Comparison of ENCODE assay signal across 8 mouse cellular contexts in the genomic region with DNA sequence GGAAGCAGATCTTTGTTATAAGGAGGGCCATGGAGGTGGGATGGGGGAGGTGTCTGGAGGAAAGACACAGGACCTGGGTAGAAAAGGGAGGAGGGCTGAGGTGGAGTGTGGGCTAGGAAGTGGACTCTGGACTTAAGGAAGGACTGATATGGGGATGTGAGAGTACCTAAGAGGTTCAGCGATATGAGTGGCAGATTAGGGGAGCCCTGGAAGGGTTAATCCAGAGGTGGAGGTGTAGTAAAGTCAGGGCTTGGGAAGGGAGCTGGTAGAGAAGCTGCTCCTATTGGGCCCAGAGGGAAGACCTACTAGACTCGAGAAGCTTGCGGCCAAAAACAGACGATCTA. TPM values are rescaled to one million over a fixed set of nuclear protein-coding genes. Genes with fewer than 3 reads are reported as not detected.
A peak's percentile ranks its signal among the peaks of the same experiment; 100 is the strongest.
DNase-seq lines count a peak whose midpoint lies in the region; ATAC-seq and TF ChIP-seq lines count a peak whose summit lies in the region.

No protein-coding gene starts in this region.

- H3K79me2 ChIP-seq in macrophage (ENCODE audit: inconsistent target), result no peaks in the 10 kb centered on the region

- 36% methylated on average over 4 of the region's 4 CpGs for WGBS in heart, embryonic 12.5 days
- 36% methylated on average over 4 of the region's 4 CpGs for WGBS in heart, embryonic 16.5 days
- WGBS in macrophage (ENCODE audit: missing documents), result 49% methylated on average over 4 of the region's 4 CpGs

- no peaks in the 10 kb centered on the region for H3K9me3 ChIP-seq in heart, embryonic 12.5 days (replicated peaks)
- no peaks in the 10 kb centered on the region for H3K9me3 ChIP-seq in G1E (replicated peaks)
- H3K9me3 ChIP-seq in heart, embryonic 16.5 days (replicated peaks; ENCODE audit: control insufficient read depth, low read length), result no peaks in the 10 kb centered on the region

- 0 out of 2 replicates have a peak, but pooled peaks cover 6% of the 10 kb centered on the region for H3K4me1 ChIP-seq in heart, embryonic 12.5 days (replicated peaks)
- peaks cover 29% of the 10 kb centered on the region for H3K4me1 ChIP-seq in G1E (ENCODE audit: insufficient read depth, low read depth, low read length)
- H3K4me1 ChIP-seq in heart, embryonic 16.5 days (ENCODE audit: control insufficient read depth, insufficient read depth, low read length), result no peaks in the 10 kb centered on the region

- no peaks in the 10 kb centered on the region for H3K27me3 ChIP-seq in heart, embryonic 12.5 days (replicated peaks)
- H3K27me3 ChIP-seq in G1E (ENCODE audit: insufficient read depth, low read length), result no peaks in the 10 kb centered on the region
- no peaks in the 10 kb centered on the region for H3K27me3 ChIP-seq in heart, embryonic 16.5 days (ENCODE audit: control insufficient read depth, insufficient read depth, low read length)

- peak overlapping the region; percentile 66 for H3K4me2 ChIP-seq in heart, embryonic 12.5 days
- H3K4me2 ChIP-seq in heart, embryonic 16.5 days (ENCODE audit: low read depth, low read length), result peak overlapping the region; percentile 69

- H3K36me3 ChIP-seq in heart, embryonic 12.5 days, result peaks cover 22% of the 10 kb centered on the region
- H3K36me3 ChIP-seq in G1E (replicated peaks) (peaks cover 38% of the 10 kb centered on the region), macrophage (ENCODE audit: inconsistent target) (no peaks in the 10 kb centered on the region)
- peaks cover 9% of the 10 kb centered on the region for H3K36me3 ChIP-seq in heart, embryonic 16.5 days (ENCODE audit: control insufficient read depth, insufficient read depth)

- TF ChIP-seq CTCF in G1E (IDR thresholded peaks at IDR 0.05; ENCODE audit: low read depth, low read length), result no peak

- peak overlapping the region; percentile 57 for H3K4me3 ChIP-seq in heart, embryonic 12.5 days
- H3K4me3 ChIP-seq in G1E (ENCODE audit: low read depth, low read length), result peak overlapping the region; percentile 72
- H3K4me3 ChIP-seq in heart, embryonic 16.5 days (ENCODE audit: low read length), result peak overlapping the region; percentile 58
- H3K4me3 ChIP-seq in macrophage (ENCODE audit: inconsistent target), result peak overlapping the region; percentile 28

- no peak for DNase-seq in heart, postnatal 4 days
- no peak for DNase-seq in G1E (ENCODE audit: low spot score)
- no peak for DNase-seq in adrenal gland, postnatal 36 days
- no peak for DNase-seq in adrenal gland, postnatal 25 days
- DNase-seq in cerebellum, postnatal 14 days, result no peak

- no peak for ATAC-seq in heart, embryonic 12.5 days (ENCODE audit: insufficient number of reproducible peaks, low FRiP score)
- no peak for ATAC-seq in G1E (ENCODE audit: extremely low read depth, insufficient number of reproducible peaks, low FRiP score, poor library complexity, severe bottlenecking)
- ATAC-seq in heart, embryonic 16.5 days (replicated peaks; ENCODE audit: extremely low read depth, insufficient read depth, low FRiP score), result no peak

- H3K27ac ChIP-seq in heart, embryonic 12.5 days (ENCODE audit: poor library complexity, severe bottlenecking), result no peak overlapping the region
- no peak overlapping the region for H3K27ac ChIP-seq in heart, embryonic 16.5 days (ENCODE audit: low read length)
- no peak overlapping the region for H3K27ac ChIP-seq in macrophage

- peak overlapping the region; percentile 62 for H3K9ac ChIP-seq in heart, embryonic 12.5 days
- H3K9ac ChIP-seq in heart, embryonic 16.5 days (ENCODE audit: low read length), result peak overlapping the region; percentile 66

RNA-seq across cellular contexts. Expression of a gene that starts 0.7 kb away (rescaled TPM):
- polyA plus RNA-seq in heart, embryonic 12.5 days (2016; fragmentation: Nextera tagmentation; extraction: Ambion mirVana), result 43.5 and 44.3 TPM in 2 replicates
- 10 to 100 TPM; 10.3 to 11.0 TPM for total RNA-seq in heart, postnatal 4 days (2021)
- total RNA-seq in G1E (2014; fragmentation: Nextera tagmentation) (22.6 and 34.0 TPM in 2 replicates), G1E (2017) (5.0 and 5.7 TPM in 2 replicates)
- polyA plus RNA-seq in G1E (2012) (10.8 and 12.0 TPM in 2 replicates), macrophage (2018) (7.2 to 12.3 TPM (median 7.3 TPM) in 3 replicates)
- polyA plus RNA-seq in heart, embryonic 16.5 days (2015; fragmentation: Nextera tagmentation; extraction: Ambion mirVana), result 32.4 and 34.0 TPM in 2 replicates
- 1 to 10 TPM in 3 of 26 experiments, under 1 TPM in 3, not detected in 20; 0.54 to 8.8 (median 0.99) TPM for total RNA-seq in macrophage (2018; cell fraction: chromatin; rRNA removed)
- total RNA-seq in macrophage (2018; cell fraction: cytosol; rRNA removed), result 10 to 100 TPM in 10 of 26 experiments, 1 to 10 TPM in 16; 5.8 to 13.0 (median 9.4) TPM
- 1 to 10 TPM; 1.2 to 7.5 (median 2.4) TPM for total RNA-seq in macrophage (2018; cell fraction: nucleus; rRNA removed)
- 10 to 100 TPM; 11.5 to 16.3 TPM for total RNA-seq in adrenal gland, postnatal 36 days (2021)
- total RNA-seq in adrenal gland, postnatal 25 days (2021), result 8.4 and 11.0 TPM in 2 replicates

RNA-seq across cellular contexts. Expression of a gene that starts 6.8 kb away (rescaled TPM):
- polyA plus RNA-seq in heart, embryonic 12.5 days (2016; fragmentation: Nextera tagmentation; extraction: Ambion mirVana), result not detected in 2 replicates
- total RNA-seq in heart, postnatal 4 days (2021), result not detected
- total RNA-seq in G1E (2014; fragmentation: Nextera tagmentation) (not detected in 2 replicates), G1E (2017) (0.44 TPM in 1 of 2 replicates, not detected in the other)
- polyA plus RNA-seq in G1E (2012) (1.1 and 2.0 TPM in 2 replicates), macrophage (2018) (not detected in 3 replicates)
- polyA plus RNA-seq in heart, embryonic 16.5 days (2015; fragmentation: Nextera tagmentation; extraction: Ambion mirVana), result not detected in 2 replicates
- not detected for total RNA-seq in macrophage (2018; cell fraction: chromatin; rRNA removed)
- total RNA-seq in macrophage (2018; cell fraction: cytosol; rRNA removed), result under 1 TPM in 2 of 26 experiments, not detected in 24; 0.29 to 0.37 TPM
- not detected for total RNA-seq in macrophage (2018; cell fraction: nucleus; rRNA removed)
- under 1 TPM in 1 of 2 experiments, not detected in 1; 0.43 TPM for total RNA-seq in adrenal gland, postnatal 36 days (2021)
- not detected in 2 replicates for total RNA-seq in adrenal gland, postnatal 25 days (2021)

RNA-seq across cellular contexts. Expression of a gene that starts 14.8 kb away (rescaled TPM):
- polyA plus RNA-seq in heart, embryonic 12.5 days (2016; fragmentation: Nextera tagmentation; extraction: Ambion mirVana), result 21.6 and 22.4 TPM in 2 replicates
- total RNA-seq in heart, postnatal 4 days (2021), result 10 to 100 TPM; 23.6 to 23.9 TPM
- total RNA-seq in G1E (2014; fragmentation: Nextera tagmentation) (25.1 and 36.1 TPM in 2 replicates), G1E (2017) (27.9 and 30.8 TPM in 2 replicates)
- polyA plus RNA-seq in G1E (2012) (10.8 and 11.4 TPM in 2 replicates), macrophage (2018) (9.5 to 25.3 TPM (median 21.1 TPM) in 3 replicates)
- 31.5 and 35.3 TPM in 2 replicates for polyA plus RNA-seq in heart, embryonic 16.5 days (2015; fragmentation: Nextera tagmentation; extraction: Ambion mirVana)
- total RNA-seq in macrophage (2018; cell fraction: chromatin; rRNA removed), result 10 to 100 TPM in 24 of 26 experiments, 1 to 10 TPM in 2; 9.4 to 76.2 (median 31.1) TPM
- 10 to 100 TPM in 23 of 26 experiments, 1 to 10 TPM in 3; 9.4 to 26.5 (median 13.8) TPM for total RNA-seq in macrophage (2018; cell fraction: cytosol; rRNA removed)
- total RNA-seq in macrophage (2018; cell fraction: nucleus; rRNA removed), result 10 to 100 TPM in 23 of 26 experiments, 1 to 10 TPM in 3; 6.8 to 45.1 (median 14.4) TPM
- total RNA-seq in adrenal gland, postnatal 36 days (2021), result 10 to 100 TPM; 48.7 to 67.5 TPM
- 79.0 and 80.8 TPM in 2 replicates for total RNA-seq in adrenal gland, postnatal 25 days (2021)

RNA-seq across cellular contexts. Expression of a gene that starts 21.8 kb away (rescaled TPM):
- 6.6 and 8.2 TPM in 2 replicates for polyA plus RNA-seq in heart, embryonic 12.5 days (2016; fragmentation: Nextera tagmentation; extraction: Ambion mirVana)
- 1 to 10 TPM; 1.2 to 3.0 TPM for total RNA-seq in heart, postnatal 4 days (2021)
- total RNA-seq in G1E (2014; fragmentation: Nextera tagmentation), result 1.4 and 2.3 TPM in 2 replicates
- 0.70 and 0.76 TPM in 2 replicates for total RNA-seq in G1E (2017)
- 10.2 and 12.2 TPM in 2 replicates for polyA plus RNA-seq in G1E (2012)
- polyA plus RNA-seq in heart, embryonic 16.5 days (2015; fragmentation: Nextera tagmentation; extraction: Ambion mirVana), result 4.1 and 8.5 TPM in 2 replicates
- total RNA-seq in macrophage (2018; cell fraction: chromatin; rRNA removed), result 10 to 100 TPM in 1 of 26 experiments, 1 to 10 TPM in 14, under 1 TPM in 7, not detected in 4; 0.16 to 10.8 (median 2.0) TPM
- total RNA-seq in macrophage (2018; cell fraction: cytosol; rRNA removed), result 1 to 10 TPM in 9 of 26 experiments, under 1 TPM in 17; 0.19 to 3.0 (median 0.73) TPM
- 1 to 10 TPM in 15 of 26 experiments, under 1 TPM in 9, not detected in 2; 0.17 to 9.1 (median 1.4) TPM for total RNA-seq in macrophage (2018; cell fraction: nucleus; rRNA removed)
- polyA plus RNA-seq in macrophage (2018), result 0.39 to 1.6 TPM (median 1.6 TPM) in 3 replicates
- total RNA-seq in adrenal gland, postnatal 36 days (2021), result 1 to 10 TPM; 2.2 to 4.0 TPM
- 4.4 and 6.0 TPM in 2 replicates for total RNA-seq in adrenal gland, postnatal 25 days (2021)

RNA-seq across cellular contexts. Expression of a gene that starts 32.0 kb away (rescaled TPM):
- polyA plus RNA-seq in heart, embryonic 12.5 days (2016; fragmentation: Nextera tagmentation; extraction: Ambion mirVana), result 35.5 and 36.4 TPM in 2 replicates
- 10 to 100 TPM; 26.1 to 26.4 TPM for total RNA-seq in heart, postnatal 4 days (2021)
- 59.1 and 66.0 TPM in 2 replicates for total RNA-seq in G1E (2014; fragmentation: Nextera tagmentation)
- 21.6 and 25.5 TPM in 2 replicates for total RNA-seq in G1E (2017)
- 6.4 and 11.4 TPM in 2 replicates for polyA plus RNA-seq in G1E (2012)
- 33.2 and 33.5 TPM in 2 replicates for polyA plus RNA-seq in heart, embryonic 16.5 days (2015; fragmentation: Nextera tagmentation; extraction: Ambion mirVana)
- 10 to 100 TPM; 17.8 to 49.2 (median 31.2) TPM for total RNA-seq in macrophage (2018; cell fraction: chromatin; rRNA removed)
- total RNA-seq in macrophage (2018; cell fraction: cytosol; rRNA removed), result 10 to 100 TPM; 24.2 to 34.3 (median 29.6) TPM
- total RNA-seq in macrophage (2018; cell fraction: nucleus; rRNA removed), result 10 to 100 TPM; 17.6 to 41.0 (median 26.6) TPM
- polyA plus RNA-seq in macrophage (2018), result 27.4 to 38.3 TPM (median 28.0 TPM) in 3 replicates
- 10 to 100 TPM; 49.7 to 66.9 TPM for total RNA-seq in adrenal gland, postnatal 36 days (2021)
- total RNA-seq in adrenal gland, postnatal 25 days (2021), result 50.4 and 54.9 TPM in 2 replicates
